Mouse (Mus musculus) CH12.LX (cell line): Measurements from ENCODE around the gene Tfr2.

Experiments
- CHD2 ChIP-seq: IDR thresholded peaks from 2 replicates; pipeline ENCODE4 v1.6.1; 2011; ENCODE audit warnings: low read length, improper control_type of control experiment
- CTCF ChIP-seq, 2 experiments: IDR thresholded peaks in 1 of 2; conservative IDR thresholded peaks in 1 of 2; 2 replicates each; pipeline ENCODE4 v1.5.1; 2011 to 2012; ENCODE audit warnings: low read depth in 2 of 2, low read length in 2 of 2, improper control_type of control experiment in 1 of 2, inconsistent platforms in 1 of 2, mild to moderate bottlenecking in 1 of 2, moderate library complexity in 1 of 2
- E2F4 ChIP-seq: IDR thresholded peaks from 2 replicates; pipeline ENCODE4 v1.6.1; 2011; ENCODE audit warnings: low read depth, low read length, improper control_type of control experiment; ENCODE audit not compliant: insufficient replicate concordance
- EP300 ChIP-seq: IDR thresholded peaks from 2 replicates; pipeline ENCODE4 v1.6.1; 2011; ENCODE audit warnings: low read length, improper control_type of control experiment
- ETS1 ChIP-seq: conservative IDR thresholded peaks from 2 replicates; pipeline ENCODE4 v1.6.1; 2012; ENCODE audit warnings: low read depth, mild to moderate bottlenecking, inconsistent platforms, low read length, improper control_type of control experiment, moderate library complexity
- IRF4 ChIP-seq: IDR thresholded peaks from 2 replicates; pipeline ENCODE4 v1.6.1; 2014; ENCODE audit warnings: low read depth, mild to moderate bottlenecking, inconsistent platforms, low read length, improper control_type of control experiment
- MAFK ChIP-seq: IDR thresholded peaks from 2 replicates; pipeline ENCODE4 v1.6.1; 2011; ENCODE audit warnings: low read length, improper control_type of control experiment; ENCODE audit not compliant: insufficient replicate concordance
- POLR2A ChIP-seq: IDR thresholded peaks from 2 replicates; pipeline ENCODE4 v1.6.1; 2011; ENCODE audit warnings: low read depth, mild to moderate bottlenecking, improper control_type of control experiment, low read length
- POLR2AphosphoS2 ChIP-seq: IDR thresholded peaks from 2 replicates; pipeline ENCODE4 v1.6.1; 2011; ENCODE audit warnings: low read depth, low read length, improper control_type of control experiment
- USF1 ChIP-seq: IDR thresholded peaks from 2 replicates; pipeline ENCODE4 v1.6.1; 2014; ENCODE audit warnings: low read depth, mild to moderate bottlenecking, inconsistent platforms, low read length, improper control_type of control experiment
- ZMIZ1 ChIP-seq: IDR thresholded peaks from 2 replicates; pipeline ENCODE4 v1.6.1; 2012; ENCODE audit warnings: low read depth, mild to moderate bottlenecking, inconsistent platforms, low read length, improper control_type of control experiment

DNA sequence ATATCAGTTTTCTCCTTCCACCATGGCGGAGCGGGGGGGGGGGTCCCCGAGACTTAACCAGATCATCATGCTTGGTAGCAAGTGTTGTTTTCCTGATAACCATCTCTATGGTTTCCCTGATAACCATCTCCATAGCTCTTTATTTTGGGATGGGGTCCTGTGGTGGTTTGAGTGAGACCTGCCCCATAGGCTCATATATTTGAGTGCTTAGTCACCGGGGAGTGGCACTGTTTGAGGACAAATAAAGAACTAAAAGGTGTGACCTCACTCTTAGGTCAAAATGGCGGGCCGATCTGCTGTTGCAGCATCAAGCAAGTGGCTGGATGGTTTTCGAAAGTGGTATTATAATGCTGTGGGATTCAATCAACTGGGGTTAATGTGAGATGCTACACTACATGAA, 45.7 kb downstream of the Tfr2 start:
- TF ChIP-seq POLR2A, result no peak
- TF ChIP-seq ETS1, result no peak
- no peak for TF ChIP-seq ZMIZ1
- no peak for TF ChIP-seq CTCF (conservative IDR thresholded peaks at IDR 0.05 in 1 of 2, IDR thresholded peaks at IDR 0.05 in 1 of 2; ENCODE audit: low read depth in 2 of 2, low read length in 2 of 2)
- TF ChIP-seq POLR2AphosphoS2, result no peak
- TF ChIP-seq USF1, result no peak
- TF ChIP-seq EP300, result no peak
- no peak for TF ChIP-seq MAFK
- TF ChIP-seq IRF4, result no peak
- no peak for TF ChIP-seq E2F4
- TF ChIP-seq CHD2, result no peak
